Mouse (Mus musculus) urinary bladder, postnatal 4 days (tissue): ENCODE measurements around the gene Clec2l.

Source experiments
- DNase-seq, 2 experiments: peaks; one replicate each; pipeline ENCODE4 v3.0.0; 2021 to 2022; ENCODE audit warnings: low spot score in 2 of 2

The Clec2l gene

GRCm38 (mm10) chr6:38715881-38716280 lies 53.0 kb downstream of the Clec2l start:
- no peak for DNase-seq

DNA sequence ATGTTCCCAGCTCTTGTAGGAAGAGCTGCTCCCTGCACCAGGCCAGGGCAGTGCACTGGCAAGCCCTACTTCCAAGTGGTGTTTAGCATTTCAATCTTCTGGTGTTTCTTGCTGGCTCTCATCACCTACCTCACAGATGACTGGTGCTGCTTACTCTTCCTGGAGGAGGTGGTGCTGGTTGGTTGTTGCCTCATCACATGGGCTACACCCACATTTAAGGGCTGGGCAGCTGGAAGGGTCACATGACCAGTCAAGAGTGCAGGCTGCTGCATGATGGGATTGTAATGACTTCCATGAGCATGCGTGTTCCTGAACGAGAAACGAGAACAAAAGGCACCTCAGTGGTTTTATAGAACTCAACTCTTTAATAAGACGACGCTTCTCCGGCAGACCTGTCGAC lies 55.8 kb downstream of the Clec2l start:
- no peak for DNase-seq

DNA sequence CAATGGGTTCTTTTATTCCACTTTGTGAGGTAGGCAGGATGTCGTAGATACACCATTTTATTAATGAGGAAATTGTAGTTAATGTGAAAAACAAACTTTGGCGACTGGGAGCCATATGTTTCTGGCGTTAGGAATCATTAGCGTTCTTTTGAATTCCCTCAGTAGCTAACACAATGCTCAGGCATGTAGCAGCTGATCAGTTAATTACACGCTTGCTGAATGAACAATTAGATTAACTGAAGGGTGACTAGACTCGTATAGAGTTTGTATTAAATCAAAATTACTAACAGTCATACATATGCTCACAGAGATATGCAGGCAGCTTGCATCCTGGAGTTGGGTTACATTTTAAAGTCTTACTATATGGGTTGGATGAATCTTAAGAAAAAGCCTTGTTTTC lies 56.4 kb downstream of the Clec2l start:
- DNase-seq, result no peak

GRCm38 (mm10) chr6:38721361-38721760 lies 58.5 kb downstream of the Clec2l start:
- no peak for DNase-seq

DNA sequence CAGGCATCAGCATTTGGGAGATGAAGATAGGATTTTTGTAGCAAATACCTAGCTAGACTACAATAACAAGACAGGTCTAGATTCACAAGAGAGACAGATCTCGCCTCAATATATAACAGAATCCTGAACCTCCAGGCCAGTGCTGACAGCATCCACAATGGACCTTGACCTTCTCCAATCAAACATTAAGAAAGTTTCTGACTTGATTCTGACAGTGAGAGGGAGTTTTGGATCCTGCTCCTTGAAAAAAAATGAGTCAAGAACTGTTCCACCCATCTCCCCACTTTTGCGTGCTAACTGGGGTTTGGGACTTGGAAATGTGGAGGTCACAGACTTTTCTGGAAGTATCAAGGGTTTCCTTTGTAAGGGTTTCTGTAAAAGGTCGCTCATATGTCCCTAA lies 62.6 kb downstream of the Clec2l start:
- no peak for DNase-seq
